Mouse (Mus musculus) heart, embryonic 11.5 days (tissue): ENCODE results near the gene Xrn2. TPM values are rescaled to one million over a fixed set of nuclear protein-coding genes. Genes with fewer than 3 reads are reported as not detected.

Source experiments
- ATAC-seq: fragments of 200-750 bp; cut with Nextera tagmentation; replicated peaks from 2 replicates; pipeline ENCODE4 v1.8.0; 2017; ENCODE audit warnings: moderate library complexity; ENCODE audit not compliant: insufficient number of reproducible peaks, low FRiP score, low TSS enrichment
- H3K27ac ChIP-seq: fragments of 300-500 bp; sonication (generic); 2 replicates; pipeline ENCODE4 v1.5.1; 2014; ENCODE audit warnings: mild to moderate bottlenecking, low read depth, low read length
- H3K27me3 ChIP-seq: fragments of 300-500 bp; sonication (generic); 2 replicates; pipeline ENCODE4 v1.6.1; 2014; ENCODE audit warnings: mild to moderate bottlenecking, low read length, mixed read lengths; ENCODE audit not compliant: control insufficient read depth, insufficient read depth
- H3K36me3 ChIP-seq: fragments of 300-500 bp; sonication (generic); 2 replicates; pipeline ENCODE4 v1.6.1; 2014; ENCODE audit warnings: mild to moderate bottlenecking, low read length, moderate library complexity, mixed read lengths; ENCODE audit not compliant: control insufficient read depth, insufficient read depth
- H3K4me1 ChIP-seq: fragments of 300-500 bp; sonication (generic); 2 replicates; pipeline ENCODE4 v1.6.1; 2014; ENCODE audit warnings: low read length; ENCODE audit not compliant: control insufficient read depth, insufficient read depth
- H3K4me2 ChIP-seq: fragments of 300-500 bp; sonication (generic); 2 replicates; pipeline ENCODE4 v1.6.1; 2014; ENCODE audit warnings: mild to moderate bottlenecking, moderate library complexity
- H3K4me3 ChIP-seq: fragments of 300-500 bp; sonication (generic); 2 replicates; pipeline ENCODE4 v1.5.1; 2014; ENCODE audit warnings: low read depth, low read length
- H3K9ac ChIP-seq: fragments of 300-500 bp; sonication (generic); 2 replicates; pipeline ENCODE4 v1.6.1; 2014; ENCODE audit warnings: mild to moderate bottlenecking, low read depth, low read length, moderate library complexity
- H3K9me3 ChIP-seq: fragments of 300-500 bp; sonication (generic); replicated peaks from 2 replicates; pipeline ENCODE4 v1.6.1; 2016; ENCODE audit warnings: low read length; ENCODE audit not compliant: control insufficient read depth
- WGBS: fragments of 180-500 bp; shearing (Covaris S2); extraction: QIAGEN DNeasy Blood & Tissue Kit; methylation state at CpG from one replicate; pipeline ENCODE4 v1.1.7; 2014; ENCODE audit not compliant: insufficient replicate concordance; 5-methylcytosine and 5-hydroxymethylcytosine counted together
- polyA plus RNA-seq: library from polyadenylated mRNA; unstranded; fragments of >200 nt; fragmentation: Nextera tagmentation; extraction: Ambion mirVana; gene quantifications from 2 replicates; pipeline ENCODE4 v1.2.1, GENCODE M21; 2014

Xrn2 gene
- polyA plus RNA-seq: 70.3 and 71.7 TPM in 2 replicates

DNA sequence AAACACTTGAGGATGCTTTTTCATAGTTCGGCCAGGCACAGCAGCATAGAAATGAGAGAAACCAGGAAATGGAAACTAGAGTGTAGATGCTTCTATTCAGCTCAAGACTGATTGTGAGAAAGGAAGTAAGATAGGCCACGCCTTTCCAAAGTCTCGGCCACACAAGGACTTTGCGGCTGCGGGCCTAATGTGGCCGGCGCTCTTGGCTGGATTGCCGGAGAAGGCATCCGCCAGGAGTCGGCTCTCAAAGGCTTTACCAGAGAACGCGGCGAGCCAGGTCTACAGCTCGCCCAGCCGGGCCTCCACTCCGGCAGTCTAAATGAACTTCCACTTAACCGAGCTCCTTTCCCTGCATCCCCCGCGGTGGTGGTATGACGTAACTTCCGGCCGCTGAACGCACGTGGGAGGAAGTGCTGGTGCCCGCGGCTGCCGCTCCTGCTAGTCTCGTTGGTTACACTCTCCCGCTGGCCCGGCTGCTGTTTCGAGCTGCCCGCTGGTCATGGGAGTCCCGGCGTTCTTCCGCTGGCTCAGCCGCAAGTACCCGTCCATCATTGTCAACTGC, at the start of gene Xrn2:
TSS of gene Xrn2 (plus strand) at position 374 of the 562 bp plus-strand sequence.
- Histone ChIP-seq H3K4me1 (no peaks in the 10 kb centered on the region; the same call in 1 of the 2 replicates), H3K27me3 (no peaks in the 10 kb centered on the region), H3K9ac (peak within 1 kb of the TSS; percentile 96), H3K27ac (peak within 1 kb of the TSS; percentile 89), H3K4me2 (peak within 1 kb of the TSS; percentile 58), H3K36me3 (no peaks in the 10 kb centered on the region), H3K9me3 (no peaks in the 10 kb centered on the region), H3K4me3 (peak within 1 kb of the TSS; percentile 75)
- WGBS: under 1% methylated on average over 37 of the region's 37 CpGs
- ATAC-seq: peak; percentile 93

DNA sequence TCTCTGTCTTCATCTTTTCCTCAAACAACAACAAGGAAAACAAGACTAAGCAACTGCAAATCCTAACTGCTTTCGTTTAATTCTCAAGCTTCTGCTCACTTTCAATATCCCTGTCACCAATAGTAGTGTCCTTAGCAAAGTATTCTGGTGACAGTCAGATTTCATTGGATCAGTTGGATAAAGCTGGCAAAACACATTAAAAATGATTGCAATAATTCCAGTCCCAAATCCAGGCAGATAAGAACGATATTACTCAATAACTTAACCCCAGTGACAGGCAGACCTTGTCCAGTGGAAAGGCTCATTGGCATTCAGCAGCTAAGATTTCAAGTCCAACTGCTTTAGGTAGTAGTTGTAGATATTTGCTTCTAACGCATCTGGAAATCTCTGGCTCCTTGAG, 37.8 kb upstream of the Xrn2 start:
- H3K9ac ChIP-seq: no peak overlapping the region
- no peaks in the 10 kb centered on the region for H3K4me1 ChIP-seq
- WGBS: 69% methylated on average over 3 of the region's 3 CpGs
- no peak overlapping the region for H3K4me2 ChIP-seq
- H3K4me3 ChIP-seq: no peak overlapping the region
- ATAC-seq: no peak
- no peak overlapping the region for H3K27ac ChIP-seq
- H3K27me3 ChIP-seq: no peaks in the 10 kb centered on the region
- H3K9me3 ChIP-seq: no peaks in the 10 kb centered on the region
- H3K36me3 ChIP-seq: no peaks in the 10 kb centered on the region

DNA sequence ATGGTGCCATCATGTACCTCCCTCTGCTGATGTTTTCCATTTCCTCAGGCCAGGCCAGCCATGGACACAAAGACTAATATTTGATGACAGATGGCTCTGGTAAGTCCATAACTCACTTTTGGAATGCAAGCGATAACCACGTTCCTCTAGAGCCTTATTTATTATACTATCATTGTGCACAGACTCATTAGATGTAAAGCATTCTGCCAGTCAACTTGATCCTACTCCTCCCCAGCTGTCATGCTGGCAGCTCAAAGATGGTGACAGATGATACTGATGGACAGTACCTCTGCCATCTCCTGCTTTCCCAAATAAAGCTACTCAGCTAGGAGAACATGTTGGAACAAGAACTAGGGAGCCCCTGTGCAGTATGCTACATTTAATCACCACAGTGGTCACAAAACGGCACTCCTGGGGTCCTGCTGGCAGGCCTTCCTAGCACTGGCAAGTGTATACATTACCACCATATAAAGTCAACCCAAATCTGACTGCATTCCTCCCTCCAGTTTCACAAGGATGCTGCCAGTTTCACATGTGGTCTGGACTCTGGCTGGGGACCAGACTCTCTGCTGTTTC, 37.3 kb upstream of the Xrn2 start:
- no peaks in the 10 kb centered on the region for H3K27me3 ChIP-seq
- H3K36me3 ChIP-seq: no peaks in the 10 kb centered on the region
- H3K27ac ChIP-seq: no peak overlapping the region
- no peak overlapping the region for H3K4me3 ChIP-seq
- no peaks in the 10 kb centered on the region for H3K9me3 ChIP-seq
- no peak overlapping the region for H3K9ac ChIP-seq
- no peaks in the 10 kb centered on the region for H3K4me1 ChIP-seq
- 73% methylated on average over 3 of the region's 3 CpGs for WGBS
- no peak overlapping the region for H3K4me2 ChIP-seq
- no peak for ATAC-seq

DNA sequence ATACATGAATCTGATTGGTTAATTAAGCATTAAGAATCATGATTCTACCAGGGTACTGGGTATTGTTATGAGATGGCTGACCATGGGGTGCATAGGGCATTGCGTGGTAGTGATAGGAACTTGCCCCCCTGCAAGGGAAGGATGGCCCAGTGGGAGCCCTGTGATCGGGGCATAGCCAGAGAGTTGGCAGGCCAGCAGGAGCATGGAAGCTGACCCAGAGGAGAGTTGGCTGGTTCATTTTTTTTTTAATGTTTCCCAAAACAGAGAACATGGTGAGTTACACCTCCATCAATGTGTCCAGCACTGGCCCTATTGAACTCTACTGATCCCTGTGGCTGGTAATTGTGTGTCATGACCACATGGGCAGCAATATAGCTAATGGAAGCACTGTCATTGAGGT, 30.0 kb upstream of the Xrn2 start:
- no peak for ATAC-seq
- Histone ChIP-seq H3K27ac (no peak overlapping the region), H3K9ac (no peak overlapping the region), H3K27me3 (no peaks in the 10 kb centered on the region), H3K4me3 (no peak overlapping the region), H3K9me3 (no peaks in the 10 kb centered on the region), H3K4me2 (no peak overlapping the region), H3K36me3 (no peaks in the 10 kb centered on the region), H3K4me1 (peaks cover 5% of the 10 kb centered on the region; the same call in 1 of the 2 replicates)
- WGBS: 81% methylated on average over 2 of the region's 2 CpGs

DNA sequence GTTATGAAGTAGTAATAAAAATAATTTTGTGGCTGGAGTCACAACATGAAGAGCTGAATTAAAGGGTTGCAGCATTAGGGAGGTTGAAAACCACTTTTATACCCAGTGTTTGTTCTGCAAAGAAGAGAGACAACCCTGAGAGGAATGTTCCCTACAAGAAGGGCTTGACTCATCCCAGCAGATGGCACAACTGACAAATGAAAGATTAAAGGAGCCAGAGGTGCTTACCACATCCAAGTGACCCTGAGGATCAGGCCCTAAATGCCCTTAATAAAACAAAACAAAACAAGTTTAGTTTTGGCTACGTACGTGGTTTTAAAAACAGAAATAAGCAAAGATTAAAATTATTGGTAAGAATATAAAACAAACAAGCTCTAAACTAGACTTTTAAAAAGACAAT, 28.0 kb upstream of the Xrn2 start:
- ATAC-seq: no peak
- Histone ChIP-seq H3K27ac (no peak overlapping the region), H3K9me3 (no peaks in the 10 kb centered on the region), H3K27me3 (no peaks in the 10 kb centered on the region), H3K36me3 (no peaks in the 10 kb centered on the region), H3K4me3 (no peak overlapping the region), H3K4me2 (no peak overlapping the region), H3K9ac (no peak overlapping the region), H3K4me1 (peaks cover 5% of the 10 kb centered on the region; the same call in 1 of the 2 replicates)
- 84% methylated on average over 2 of the region's 2 CpGs for WGBS

DNA sequence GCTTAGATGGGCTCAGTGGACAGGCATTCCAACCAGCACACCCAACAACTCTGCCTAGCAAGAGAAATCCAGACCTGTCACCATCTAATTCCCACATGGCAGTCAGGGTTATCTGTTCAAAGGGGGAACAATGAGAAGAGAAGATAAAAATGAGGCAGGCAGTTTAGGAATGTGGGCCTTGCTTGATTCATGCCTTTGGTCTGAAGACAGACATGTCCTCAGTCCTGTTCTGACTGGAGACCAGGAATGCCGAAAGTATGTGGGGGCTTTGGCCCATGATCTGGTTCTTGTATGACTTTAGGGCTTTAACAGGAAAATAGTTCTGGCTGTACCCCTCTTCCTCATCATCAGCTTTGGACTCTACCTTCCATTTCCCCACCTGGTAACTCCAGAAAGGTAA, 27.0 kb upstream of the Xrn2 start:
- H3K9me3 ChIP-seq: no peaks in the 10 kb centered on the region
- no peak overlapping the region for H3K27ac ChIP-seq
- no peaks in the 10 kb centered on the region for H3K27me3 ChIP-seq
- no peak overlapping the region for H3K4me3 ChIP-seq
- 22% methylated on average over 1 of the region's 1 CpGs for WGBS
- H3K4me1 ChIP-seq: peaks cover 5% of the 10 kb centered on the region; the same call in 1 of the 2 replicates
- H3K9ac ChIP-seq: no peak overlapping the region
- no peak overlapping the region for H3K4me2 ChIP-seq
- ATAC-seq: peak; percentile 57
- H3K36me3 ChIP-seq: no peaks in the 10 kb centered on the region

GRCm38 (mm10) chr2:146986429-146986828, 26.4 kb upstream of the Xrn2 start:
- no peak overlapping the region for H3K4me3 ChIP-seq
- H3K36me3 ChIP-seq: no peaks in the 10 kb centered on the region
- no peaks in the 10 kb centered on the region for H3K9me3 ChIP-seq
- no peaks in the 10 kb centered on the region for H3K27me3 ChIP-seq
- no peak overlapping the region for H3K27ac ChIP-seq
- H3K9ac ChIP-seq: no peak overlapping the region
- no peak overlapping the region for H3K4me2 ChIP-seq
- H3K4me1 ChIP-seq: peaks cover 5% of the 10 kb centered on the region; the same call in 1 of the 2 replicates
- ATAC-seq: no peak

- no peak overlapping the region for H3K9ac ChIP-seq
- H3K9me3 ChIP-seq: no peaks in the 10 kb centered on the region
- ATAC-seq: no peak
- no peaks in the 10 kb centered on the region for H3K27me3 ChIP-seq
- no peak overlapping the region for H3K4me3 ChIP-seq
- no peaks in the 10 kb centered on the region for H3K36me3 ChIP-seq
- 85% methylated on average over 2 of the region's 2 CpGs for WGBS
- H3K27ac ChIP-seq: no peak overlapping the region
- no peak overlapping the region for H3K4me2 ChIP-seq
- H3K4me1 ChIP-seq: no peaks in the 10 kb centered on the region; the same call in 1 of the 2 replicates
These were observed 5.5 kb upstream of the Xrn2 start for GRCm38 (mm10) chr2:147007265-147007664.

- no peaks in the 10 kb centered on the region for H3K36me3 ChIP-seq
- no peak overlapping the region for H3K4me3 ChIP-seq
- H3K27me3 ChIP-seq: no peaks in the 10 kb centered on the region
- no peak overlapping the region for H3K27ac ChIP-seq
- no peak overlapping the region for H3K9ac ChIP-seq
- no peak overlapping the region for H3K4me2 ChIP-seq
- no peaks in the 10 kb centered on the region; the same call in 1 of the 2 replicates for H3K4me1 ChIP-seq
- no peaks in the 10 kb centered on the region for H3K9me3 ChIP-seq
- no peak for ATAC-seq
These were observed 3.7 kb upstream of the Xrn2 start for GRCm38 (mm10) chr2:147009084-147009483.
